Mouse (Mus musculus) forebrain, embryonic 14.5 days (tissue): ENCODE measurements around the gene Mxd1. TPM values are rescaled to one million over a fixed set of nuclear protein-coding genes. Genes with fewer than 3 reads are reported as not detected.

Experiments used
- ATAC-seq: fragments of 200-750 bp; cut with Nextera tagmentation; 2 replicates; pipeline ENCODE4 v1.8.0; 2017; ENCODE audit warnings: mild to moderate bottlenecking, moderate library complexity
- DNase-seq: peaks from one replicate; pipeline ENCODE4 v3.0.0-alpha.2; 2015; ENCODE audit warnings: low spot score
- H3K27ac ChIP-seq: fragments of 300-500 bp; sonication (generic); 2 replicates; pipeline ENCODE4 v1.5.1; 2014; ENCODE audit warnings: low read depth, mild to moderate bottlenecking, control low read depth, low read length, moderate library complexity
- H3K27me3 ChIP-seq: fragments of 300-500 bp; sonication (generic); replicated peaks from 2 replicates; pipeline ENCODE4 v1.6.1; 2014; ENCODE audit warnings: low read length, control low read depth, mixed read lengths; ENCODE audit not compliant: control insufficient read depth, insufficient read depth
- H3K36me3 ChIP-seq: fragments of 300-500 bp; sonication (generic); 2 replicates; pipeline ENCODE4 v1.6.1; 2014; ENCODE audit warnings: low read length, control low read depth; ENCODE audit not compliant: control insufficient read depth, insufficient read depth
- H3K4me1 ChIP-seq: fragments of 300-500 bp; sonication (generic); 2 replicates; pipeline ENCODE4 v1.6.1; 2014; ENCODE audit warnings: antibody characterized with exemption, low read length, control low read depth; ENCODE audit not compliant: control insufficient read depth, insufficient read depth
- H3K4me2 ChIP-seq: fragments of 300-500 bp; sonication (generic); 2 replicates; pipeline ENCODE4 v1.6.1; 2014; ENCODE audit warnings: mild to moderate bottlenecking, control low read depth, low read length
- H3K4me3 ChIP-seq: fragments of 300-500 bp; sonication (generic); 2 replicates; pipeline ENCODE4 v1.5.1; 2014; ENCODE audit warnings: low read depth, low read length, control low read depth
- H3K9ac ChIP-seq: fragments of 300-500 bp; sonication (generic); 2 replicates; pipeline ENCODE4 v1.6.1; 2014; ENCODE audit warnings: mild to moderate bottlenecking, low read length, control low read depth, moderate library complexity
- H3K9me3 ChIP-seq: fragments of 300-500 bp; sonication (generic); replicated peaks from 2 replicates; pipeline ENCODE4 v1.6.1; 2016; ENCODE audit warnings: low read length, control low read depth, mixed read lengths; ENCODE audit not compliant: control insufficient read depth
- whole genome bisulfite sequencing: fragments of 180-500 bp; shearing (Covaris S2); extraction: QIAGEN DNeasy Blood & Tissue Kit; methylation state at CpG from one replicate; pipeline ENCODE4 v1.1.7; 2014; 5-methylcytosine and 5-hydroxymethylcytosine counted together
- polyA plus RNA-seq: library from polyadenylated mRNA; unstranded; fragments of >200 nt; fragmentation: Nextera tagmentation; extraction: Ambion mirVana; gene quantifications from 2 replicates; pipeline ENCODE4 v1.2.1, GENCODE M21; 2014

Gene Mxd1
- polyA plus RNA-seq, 1 experiment from 2014 or later = 15.3 TPM

GRCm38 (mm10) chr6:86640161-86640560, 28.8 kb downstream of the Mxd1 start:
- Histone ChIP-seq H3K27me3 (no peaks in the 10 kb centered on the region), H3K4me2 (no peak overlapping the region), H3K9ac (no peak overlapping the region), H3K4me3 (no peak overlapping the region), H3K9me3 (no peaks in the 10 kb centered on the region), H3K27ac (no peak overlapping the region), H3K36me3 (no peaks in the 10 kb centered on the region), H3K4me1 (no peaks in the 10 kb centered on the region)
- ATAC-seq (no peak), DNase-seq (no peak)
- 72% methylated on average over 3 of the region's 3 CpGs for WGBS

DNA sequence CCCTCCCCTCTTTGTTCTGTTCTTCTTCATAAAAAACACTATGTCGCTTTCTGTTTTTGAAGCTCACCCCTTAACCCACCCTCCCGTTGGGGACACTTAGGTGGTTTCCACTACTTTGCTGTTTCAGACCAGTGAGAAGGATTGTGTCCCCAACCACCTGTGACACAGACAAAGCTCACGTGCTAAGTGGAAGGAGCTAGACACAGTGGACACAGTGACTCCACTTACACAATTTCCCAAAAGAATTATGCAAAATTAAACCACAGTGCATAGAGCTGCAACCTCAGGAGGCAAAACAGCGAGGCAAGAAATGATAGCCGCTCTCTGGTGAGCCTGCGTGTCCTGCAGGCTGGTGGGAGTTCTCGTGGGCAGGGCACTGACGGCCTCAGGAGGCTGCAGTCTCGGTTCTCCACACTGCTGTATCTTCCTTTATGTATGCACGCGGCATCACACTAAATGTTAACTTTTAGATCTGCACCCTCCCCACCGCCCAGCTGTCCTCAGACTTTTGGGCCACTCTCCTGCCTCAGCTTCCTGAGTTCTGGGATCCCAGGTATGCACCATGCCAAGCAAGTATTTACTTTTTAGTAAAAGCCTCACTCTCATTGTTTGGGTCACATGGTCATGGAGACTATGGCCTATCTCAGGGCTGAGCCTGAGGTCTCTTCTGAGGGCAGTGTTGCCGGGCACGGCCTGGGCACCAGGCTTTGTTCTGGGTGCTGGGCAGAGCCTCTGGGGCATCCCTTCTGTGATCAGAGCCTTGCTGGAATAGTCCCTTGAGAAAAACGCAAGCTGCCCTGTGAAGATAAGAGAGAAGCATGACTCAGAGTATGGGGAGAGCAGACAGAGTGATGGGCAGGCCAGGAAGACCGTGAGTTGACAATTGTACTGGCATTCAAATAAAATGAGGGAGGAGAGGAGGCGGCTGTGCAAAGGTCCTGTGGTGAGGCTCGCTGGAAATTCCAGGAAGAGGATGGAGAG, 29.5 kb downstream of the Mxd1 start:
- Histone ChIP-seq H3K9me3 (no peaks in the 10 kb centered on the region), H3K4me2 (no peak overlapping the region), H3K27ac (no peak overlapping the region), H3K4me3 (no peak overlapping the region), H3K4me1 (no peaks in the 10 kb centered on the region), H3K9ac (no peak overlapping the region), H3K27me3 (no peaks in the 10 kb centered on the region), H3K36me3 (no peaks in the 10 kb centered on the region)
- ATAC-seq (no peak), DNase-seq (no peak)
- 80% methylated on average over 18 of the region's 18 CpGs for WGBS

GRCm38 (mm10) chr6:86638434-86638833, 30.5 kb downstream of the Mxd1 start:
- H3K9me3 ChIP-seq = no peaks in the 10 kb centered on the region
- H3K4me1 ChIP-seq = no peaks in the 10 kb centered on the region
- no peaks in the 10 kb centered on the region for H3K36me3 ChIP-seq
- H3K27me3 ChIP-seq = no peaks in the 10 kb centered on the region
- no peak overlapping the region for H3K9ac ChIP-seq
- 18% methylated on average over 2 of the region's 2 CpGs for whole genome bisulfite sequencing
- no peak for ATAC-seq
- no peak overlapping the region for H3K4me3 ChIP-seq
- no peak overlapping the region for H3K27ac ChIP-seq
- peak; percentile 30 for DNase-seq
- H3K4me2 ChIP-seq = no peak overlapping the region

GRCm38 (mm10) chr6:86637860-86638259, 31.1 kb downstream of the Mxd1 start:
- Histone ChIP-seq H3K27me3 (no peaks in the 10 kb centered on the region), H3K4me1 (no peaks in the 10 kb centered on the region), H3K36me3 (no peaks in the 10 kb centered on the region), H3K9me3 (no peaks in the 10 kb centered on the region), H3K4me2 (no peak overlapping the region), H3K4me3 (no peak overlapping the region), H3K9ac (no peak overlapping the region), H3K27ac (no peak overlapping the region)
- DNase-seq (no peak), ATAC-seq (no peak)
- 70% methylated on average over 2 of the region's 2 CpGs for WGBS

- H3K9me3 ChIP-seq = no peaks in the 10 kb centered on the region
- ATAC-seq (no peak), DNase-seq (no peak)
- H3K27ac ChIP-seq = no peak overlapping the region
- H3K36me3 ChIP-seq = no peaks in the 10 kb centered on the region
- H3K4me1 ChIP-seq = no peaks in the 10 kb centered on the region
- WGBS = 73% methylated on average over 4 of the region's 4 CpGs
- H3K9ac ChIP-seq = no peak overlapping the region
- no peak overlapping the region for H3K4me3 ChIP-seq
- H3K27me3 ChIP-seq = no peaks in the 10 kb centered on the region
- no peak overlapping the region for H3K4me2 ChIP-seq
Observed at GRCm38 (mm10) chr6:86637171-86637835, 31.7 kb downstream of the Mxd1 start.

DNA sequence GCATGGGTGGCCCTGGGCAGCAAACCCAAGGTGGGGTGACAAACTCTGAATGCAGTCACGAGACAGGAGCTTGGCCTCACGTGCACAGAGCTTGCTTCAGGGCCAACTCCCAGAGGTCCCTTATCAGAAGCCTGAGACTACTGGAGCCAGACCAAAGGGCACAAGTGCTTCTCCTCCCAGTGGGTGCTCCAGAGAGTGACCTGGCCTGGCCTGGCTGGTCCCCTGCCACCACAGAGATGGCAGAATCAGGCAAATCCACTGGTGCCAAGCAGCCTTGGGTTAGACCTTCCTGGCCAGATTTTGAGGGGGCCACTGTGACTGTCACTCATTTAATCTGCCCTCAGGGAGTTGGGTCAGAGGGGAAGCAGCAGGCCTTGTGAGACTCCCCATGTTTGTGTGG, 32.5 kb downstream of the Mxd1 start:
- no peak overlapping the region for H3K4me2 ChIP-seq
- H3K27ac ChIP-seq = no peak overlapping the region
- H3K9me3 ChIP-seq = no peaks in the 10 kb centered on the region
- WGBS = 81% methylated on average over 2 of the region's 2 CpGs
- no peaks in the 10 kb centered on the region for H3K27me3 ChIP-seq
- ATAC-seq = no peak
- H3K9ac ChIP-seq = no peak overlapping the region
- H3K4me3 ChIP-seq = no peak overlapping the region
- DNase-seq = no peak
- no peaks in the 10 kb centered on the region for H3K36me3 ChIP-seq
- no peaks in the 10 kb centered on the region for H3K4me1 ChIP-seq

DNA sequence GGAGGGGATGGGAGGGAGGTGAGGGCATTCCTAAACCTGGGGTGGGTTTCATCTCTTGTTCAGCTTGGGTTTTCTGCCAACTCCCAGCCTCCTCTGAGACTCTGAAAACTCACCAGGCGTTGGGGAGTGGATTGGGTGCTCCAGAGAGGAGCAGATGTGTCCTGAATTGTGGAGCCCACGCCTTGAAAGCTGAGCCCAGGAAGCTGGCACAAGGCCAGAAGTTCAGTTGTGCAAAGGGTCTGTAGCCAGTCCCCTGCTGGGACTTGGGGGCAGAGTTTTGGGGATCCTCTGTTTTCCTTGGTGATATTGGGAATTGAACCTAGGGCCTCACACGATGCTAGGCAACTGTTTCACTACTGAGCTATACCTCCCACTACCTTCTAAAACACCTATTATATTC, 38.8 kb downstream of the Mxd1 start:
- DNase-seq (peak; percentile 5), ATAC-seq (no peak)
- no peaks in the 10 kb centered on the region for H3K9me3 ChIP-seq
- H3K4me1 ChIP-seq = no peaks in the 10 kb centered on the region
- H3K27me3 ChIP-seq = no peaks in the 10 kb centered on the region
- 56% methylated on average over 3 of the region's 3 CpGs for WGBS
- no peak overlapping the region for H3K27ac ChIP-seq
- H3K4me2 ChIP-seq = no peak overlapping the region
- H3K4me3 ChIP-seq = no peak overlapping the region
- no peaks in the 10 kb centered on the region for H3K36me3 ChIP-seq
- no peak overlapping the region for H3K9ac ChIP-seq

DNA sequence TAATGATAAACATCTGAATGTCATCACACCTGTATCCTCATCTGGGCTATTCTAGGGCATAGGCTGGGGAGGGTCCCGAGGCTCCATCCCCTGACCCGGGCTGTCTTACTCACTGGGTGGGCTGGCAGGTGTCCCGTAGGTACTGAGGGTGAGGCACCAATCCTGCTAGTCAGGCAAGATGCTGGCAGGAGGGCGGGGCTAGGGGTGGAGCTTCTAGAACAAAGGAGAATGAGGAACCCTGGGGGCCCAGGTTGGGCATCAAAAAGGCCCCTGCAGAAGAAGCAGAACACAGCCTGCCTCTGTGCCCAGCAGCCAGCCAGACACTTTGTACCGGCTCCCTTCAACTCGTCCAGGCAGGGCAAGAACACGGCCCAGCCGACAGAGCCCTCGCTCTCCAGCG, 41.0 kb downstream of the Mxd1 start, which contains the start of gene Asprv1:
TSS of gene Asprv1 (plus strand) at position 219 of the 400 bp plus-strand sequence.
- 44% methylated on average over 10 of the region's 10 CpGs for WGBS
- no peak within 1 kb of the TSS for H3K4me3 ChIP-seq
- H3K27ac ChIP-seq = no peak within 1 kb of the TSS
- no peaks in the 10 kb centered on the region for H3K27me3 ChIP-seq
- ATAC-seq (no peak), DNase-seq (no peak)
- H3K36me3 ChIP-seq = no peaks in the 10 kb centered on the region
- no peaks in the 10 kb centered on the region for H3K4me1 ChIP-seq
- no peaks in the 10 kb centered on the region for H3K9me3 ChIP-seq
- H3K9ac ChIP-seq = no peak within 1 kb of the TSS
- H3K4me2 ChIP-seq = no peak within 1 kb of the TSS
